In genomic region chr11:18354156-18354555, GRCm38 (mm10) we compare ENCODE assay signal across 17 mouse cellular contexts.
"Had no signal": no experiment of that assay in that cellular context is flagged by ENCODE, and none has a peak within 500 bp of the region (broad histone marks: within the 10 kb centered on the region; RNA-seq: fewer than 3 reads in every experiment).

No protein-coding gene starts in this region.

- H3K4me2 ChIP-seq: liver, embryonic 12.5 days; midbrain, embryonic 12.5 days; neural tube, embryonic 13.5 days; neural tube, embryonic 15.5 days had no signal

- H3K4me1 ChIP-seq: liver, embryonic 12.5 days; midbrain, embryonic 10.5 days; midbrain, embryonic 12.5 days had no signal

- H3K27me3 ChIP-seq: liver, embryonic 12.5 days; midbrain, embryonic 12.5 days; neural tube, embryonic 13.5 days; neural tube, embryonic 15.5 days had no signal

- H3K9ac ChIP-seq: liver, embryonic 12.5 days; liver, embryonic 14.5 days; midbrain, embryonic 12.5 days; neural tube, embryonic 13.5 days; neural tube, embryonic 15.5 days had no signal

- ATAC-seq: liver, embryonic 12.5 days; midbrain, embryonic 16.5 days had no signal

- DNase-seq: midbrain, embryonic 14.5 days; retina, postnatal 1 day; right cerebral cortex, adult 18-20 months; right cerebral cortex, postnatal 25 days; right cerebral cortex, postnatal 4 days; spleen, adult 18-20 months; thymus, adult 18-20 months; thymus, postnatal 14 days; thymus, postnatal 36 days had no signal

- H3K9me3 ChIP-seq: liver, embryonic 12.5 days; midbrain, embryonic 10.5 days; midbrain, embryonic 12.5 days; neural tube, embryonic 13.5 days; neural tube, embryonic 15.5 days had no signal

- H3K27ac ChIP-seq: liver, embryonic 12.5 days; liver, embryonic 14.5 days; midbrain, embryonic 10.5 days; midbrain, embryonic 12.5 days; neural tube, embryonic 13.5 days; neural tube, embryonic 15.5 days had no signal

- H3K4me3 ChIP-seq: liver, embryonic 12.5 days; midbrain, embryonic 10.5 days; midbrain, embryonic 12.5 days; myocyte; neural tube, embryonic 13.5 days; neural tube, embryonic 15.5 days had no signal

- H3K36me3 ChIP-seq: liver, embryonic 12.5 days; midbrain, embryonic 10.5 days; midbrain, embryonic 12.5 days; neural tube, embryonic 13.5 days; neural tube, embryonic 15.5 days had no signal
